Mouse (Mus musculus) heart, embryonic 14.5 days (tissue): ENCODE results near the gene Cyth2. TPM values are rescaled to one million over a fixed set of nuclear protein-coding genes. Genes with fewer than 3 reads are reported as not detected.

ENCODE experiments used
- ATAC-seq: fragments of 200-750 bp; cut with Nextera tagmentation; 2 replicates; pipeline ENCODE4 v1.8.0; 2017; ENCODE audit warnings: low read depth, moderate TSS enrichment; ENCODE audit not compliant: insufficient number of reproducible peaks, insufficient read depth, low FRiP score
- H3K27ac ChIP-seq, 2 experiments: fragments of 200-500 bp in 1 of 2; fragments of 300-500 bp in 1 of 2; sonication (generic) in 1 of 2; replicated peaks in 1 of 2; 2 replicates each; pipeline ENCODE4 v1.5.1; 2012 to 2014; ENCODE audit warnings: low read depth in 2 of 2, low read length in 2 of 2, control low read depth in 1 of 2, mild to moderate bottlenecking in 1 of 2, mixed read lengths in 1 of 2; ENCODE audit not compliant: control insufficient read depth in 1 of 2, insufficient read depth in 1 of 2
- H3K27me3 ChIP-seq: fragments of 300-500 bp; sonication (generic); 2 replicates; pipeline ENCODE4 v1.6.1; 2014; ENCODE audit warnings: mild to moderate bottlenecking, low read length, control low read depth; ENCODE audit not compliant: control insufficient read depth, insufficient read depth
- H3K36me3 ChIP-seq: fragments of 300-500 bp; sonication (generic); 2 replicates; pipeline ENCODE4 v1.6.1; 2014; ENCODE audit warnings: mild to moderate bottlenecking, control low read depth, low read length, mixed read lengths; ENCODE audit not compliant: control insufficient read depth, insufficient read depth
- H3K4me1 ChIP-seq, 2 experiments: fragments of 200-500 bp in 1 of 2; fragments of 300-500 bp in 1 of 2; sonication (generic) in 1 of 2; 2 replicates each; pipeline ENCODE4 v1.6.1; 2012 to 2014; ENCODE audit warnings: low read length in 2 of 2, control low read depth in 1 of 2, mixed read lengths in 1 of 2; ENCODE audit not compliant: control insufficient read depth in 2 of 2, insufficient read depth in 2 of 2
- H3K4me2 ChIP-seq: fragments of 300-500 bp; sonication (generic); 2 replicates; pipeline ENCODE4 v1.6.1; 2014; ENCODE audit warnings: mild to moderate bottlenecking, low read length
- H3K4me3 ChIP-seq, 2 experiments: fragments of 200-500 bp in 1 of 2; fragments of 300-500 bp in 1 of 2; sonication (generic) in 1 of 2; 2 replicates each; pipeline ENCODE4 v1.5.1; 2012 to 2014; ENCODE audit warnings: low read length in 2 of 2, mild to moderate bottlenecking in 2 of 2, control low read depth in 1 of 2, low read depth in 1 of 2, moderate library complexity in 1 of 2; ENCODE audit not compliant: control insufficient read depth in 1 of 2, insufficient read depth in 1 of 2
- H3K9ac ChIP-seq: fragments of 300-500 bp; sonication (generic); 2 replicates; pipeline ENCODE4 v1.6.1; 2014; ENCODE audit warnings: mild to moderate bottlenecking, low read length
- H3K9me3 ChIP-seq: fragments of 300-500 bp; sonication (generic); 2 replicates; pipeline ENCODE4 v1.6.1; 2016; ENCODE audit warnings: low read length, control low read depth; ENCODE audit not compliant: control insufficient read depth
- WGBS: fragments of 180-500 bp; shearing (Covaris S2); extraction: QIAGEN DNeasy Blood & Tissue Kit; methylation state at CpG from one replicate; pipeline ENCODE4 v1.1.7; 2014; 5-methylcytosine and 5-hydroxymethylcytosine counted together
- polyA plus RNA-seq: library from polyadenylated mRNA; unstranded; fragments of >200 nt; fragmentation: Nextera tagmentation; extraction: Ambion mirVana; gene quantifications from 2 replicates; pipeline ENCODE4 v1.2.1, GENCODE M21; 2014

Cyth2 gene
- polyA plus RNA-seq, 1 experiment from 2014 or later: 89.7 TPM

- no peaks in the 10 kb centered on the region for H3K9me3 ChIP-seq
- 45% methylated on average over 7 of the region's 7 CpGs for WGBS
- no peaks in the 10 kb centered on the region for H3K27me3 ChIP-seq
- no peak within 1 kb of the TSS for H3K9ac ChIP-seq
- no peak for ATAC-seq
- no peak within 1 kb of the TSS for H3K27ac ChIP-seq
- no peak within 1 kb of the TSS for H3K4me3 ChIP-seq
- H3K4me2 ChIP-seq: no peak within 1 kb of the TSS
- H3K36me3 ChIP-seq: peaks cover 68% of the 10 kb centered on the region
- peaks cover 0 to 2% of the 10 kb centered on the region in 2 experiments; a peak in 2 of 4 replicates for H3K4me1 ChIP-seq
These were observed 10.2 kb upstream of the Cyth2 start, which contains the start of gene Kcnj14 for GRCm38 (mm10) chr7:45824598-45824997. Gene Kcnj14, minus strand, starts transcription at chr7:45824782.

- Histone ChIP-seq H3K4me1 (no peaks in the 10 kb centered on the region), H3K9ac (no peak overlapping the region), H3K9me3 (no peaks in the 10 kb centered on the region), H3K27ac (no peak overlapping the region), H3K27me3 (peaks cover 6% of the 10 kb centered on the region; the same call in 1 of the 2 replicates), H3K36me3 (peaks cover 32% of the 10 kb centered on the region), H3K4me2 (no peak overlapping the region), H3K4me3 (no peak overlapping the region)
- ATAC-seq: no peak
These were observed 6.5 kb upstream of the Cyth2 start for GRCm38 (mm10) chr7:45820913-45821312.

- WGBS: 5% methylated on average over 25 of the region's 25 CpGs
- no peak for ATAC-seq
- no peak overlapping the region for H3K27ac ChIP-seq
These were observed 5.5 kb upstream of the Cyth2 start for GRCm38 (mm10) chr7:45819843-45820242.

GRCm38 (mm10) chr7:45815984-45816351 is 1.6 kb upstream of the Cyth2 start:
- Histone ChIP-seq H3K9ac (no peak overlapping the region), H3K9me3 (no peaks in the 10 kb centered on the region), H3K27ac (no peak overlapping the region), H3K4me3 (no peak overlapping the region), H3K36me3 (peaks cover 21% of the 10 kb centered on the region), H3K4me1 (peaks cover 10 to 23% of the 10 kb centered on the region in 2 experiments; a peak in 3 of 4 replicates), H3K4me2 (no peak overlapping the region), H3K27me3 (peaks cover 6% of the 10 kb centered on the region; the same call in 1 of the 2 replicates)
- no peak for ATAC-seq
- 36% methylated on average over 2 of the region's 2 CpGs for WGBS

More at GRCm38 (mm10) chr7:45819843-45820242, 5.5 kb upstream of the Cyth2 start:
- peak overlapping the region; percentile 1 to 12; a peak in 2 of 4 replicates for H3K4me3 ChIP-seq
- peaks cover 4% of the 10 kb centered on the region in 2 experiments; a peak in 2 of 4 replicates for H3K4me1 ChIP-seq
- H3K9me3 ChIP-seq: no peaks in the 10 kb centered on the region
- H3K36me3 ChIP-seq: peaks cover 21% of the 10 kb centered on the region
- no peak overlapping the region for H3K9ac ChIP-seq
- peaks cover 6% of the 10 kb centered on the region; the same call in 1 of the 2 replicates for H3K27me3 ChIP-seq
- peak overlapping the region; percentile 43 for H3K4me2 ChIP-seq

GRCm38 (mm10) chr7:45815323-45815983 is 1.1 kb upstream of the Cyth2 start:
- Histone ChIP-seq H3K27me3 (peaks cover 6% of the 10 kb centered on the region; the same call in 1 of the 2 replicates), H3K4me1 (peaks cover 10 to 23% of the 10 kb centered on the region in 2 experiments; a peak in 3 of 4 replicates), H3K27ac (no peak overlapping the region), H3K36me3 (peaks cover 26% of the 10 kb centered on the region), H3K9ac (no peak overlapping the region), H3K9me3 (no peaks in the 10 kb centered on the region), H3K4me2 (no peak overlapping the region), H3K4me3 (no peak overlapping the region)
- ATAC-seq: no peak
- 57% methylated on average over 10 of the region's 10 CpGs for WGBS

GRCm38 (mm10) chr7:45814841-45815240 is 460 bp upstream of the Cyth2 start:
- peaks cover 10 to 23% of the 10 kb centered on the region in 2 experiments; a peak in 3 of 4 replicates for H3K4me1 ChIP-seq
- no peak overlapping the region for H3K27ac ChIP-seq
- peaks cover 6% of the 10 kb centered on the region; the same call in 1 of the 2 replicates for H3K27me3 ChIP-seq
- H3K4me2 ChIP-seq: peak overlapping the region; percentile 60
- no peaks in the 10 kb centered on the region for H3K9me3 ChIP-seq
- H3K36me3 ChIP-seq: peaks cover 32% of the 10 kb centered on the region
- ATAC-seq: no peak
- peak overlapping the region; percentile 16 to 22; a peak in 2 of 4 replicates for H3K4me3 ChIP-seq
- H3K9ac ChIP-seq: no peak overlapping the region
- WGBS: 11% methylated on average over 5 of the region's 5 CpGs

GRCm38 (mm10) chr7:45812921-45813320 is 1.5 kb downstream of the Cyth2 start:
- no peak for ATAC-seq
- Histone ChIP-seq H3K9me3 (no peaks in the 10 kb centered on the region), H3K27me3 (no peaks in the 10 kb centered on the region), H3K27ac (no peak overlapping the region), H3K9ac (peak overlapping the region; percentile 99), H3K4me2 (peak overlapping the region; percentile 86), H3K4me3 (peak overlapping the region; percentile 93 to 96), H3K4me1 (peaks cover 10 to 26% of the 10 kb centered on the region in 2 experiments; a peak in 3 of 4 replicates), H3K36me3 (peaks cover 51% of the 10 kb centered on the region)
- WGBS: 87% methylated on average over 8 of the region's 8 CpGs
